ENCODE assay signal across 22 mouse cellular contexts in genomic region chr6:121367099-121367498, GRCm38 (mm10). TPM values are rescaled to one million over a fixed set of nuclear protein-coding genes. Genes with fewer than 3 reads are reported as not detected.
"Had no signal": no experiment of that assay in that cellular context is flagged by ENCODE, and none has a peak within 500 bp of the region (broad histone marks: within the 10 kb centered on the region; RNA-seq: fewer than 3 reads in every experiment).

No protein-coding gene starts in this region.

- DNase-seq: heart, adult 11 months; heart, adult 2 months; heart, postnatal 36 days; kidney, adult 18-20 months; liver, embryonic 13.5 days had no signal

- H3K4me2 ChIP-seq: heart, embryonic 11.5 days; heart, embryonic 13.5 days; heart, embryonic 15.5 days; hindbrain, embryonic 13.5 days; hindbrain, embryonic 15.5 days; limb, embryonic 12.5 days; liver, embryonic 11.5 days; liver, embryonic 13.5 days; liver, embryonic 15.5 days had no signal

- H3K27me3 ChIP-seq: hindbrain, embryonic 13.5 days; hindbrain, embryonic 15.5 days; limb, embryonic 12.5 days; liver, embryonic 13.5 days; liver, embryonic 15.5 days had no signal

- H3K9me3 ChIP-seq: heart, embryonic 13.5 days; heart, embryonic 15.5 days; hindbrain, embryonic 13.5 days; hindbrain, embryonic 15.5 days; limb, embryonic 10.5 days; limb, embryonic 12.5 days; liver, embryonic 13.5 days; liver, embryonic 15.5 days had no signal

- H3K9ac ChIP-seq: heart, embryonic 13.5 days; heart, embryonic 15.5 days; hindbrain, embryonic 13.5 days; hindbrain, embryonic 15.5 days; limb, embryonic 12.5 days; liver, embryonic 13.5 days; liver, embryonic 15.5 days; liver, postnatal 0 days had no signal

- ATAC-seq: hindbrain, postnatal 0 days; intestine, postnatal 0 days; liver, postnatal 0 days had no signal

- H3K4me3 ChIP-seq: heart, adult 2 months; heart, embryonic 13.5 days; heart, embryonic 15.5 days; hindbrain, embryonic 13.5 days; hindbrain, embryonic 15.5 days; layer of hippocampus, adult 2 months; left cerebral cortex, adult 2 months; limb, embryonic 10.5 days; limb, embryonic 12.5 days; liver, embryonic 13.5 days; liver, embryonic 15.5 days had no signal

- H3K4me1 ChIP-seq: heart, embryonic 13.5 days; heart, embryonic 15.5 days; hindbrain, embryonic 15.5 days; limb, embryonic 10.5 days; limb, embryonic 12.5 days; liver, embryonic 13.5 days; liver, embryonic 15.5 days had no signal

- H3K36me3 ChIP-seq: heart, embryonic 13.5 days; heart, embryonic 15.5 days; hindbrain, embryonic 13.5 days; hindbrain, embryonic 15.5 days; limb, embryonic 10.5 days; limb, embryonic 12.5 days; liver, embryonic 13.5 days; liver, embryonic 15.5 days had no signal

- H3K27ac ChIP-seq: heart, adult 2 months; heart, embryonic 13.5 days; heart, embryonic 15.5 days; hindbrain, embryonic 13.5 days; hindbrain, embryonic 15.5 days; hindbrain, postnatal 0 days; layer of hippocampus, adult 2 months; left cerebral cortex, adult 2 months; limb, embryonic 10.5 days; limb, embryonic 12.5 days; liver, embryonic 13.5 days; liver, embryonic 15.5 days had no signal

RNA-seq across cellular contexts. Expression of gene Slc6a12, which starts 24.2 kb away (rescaled TPM):
- polyA plus RNA-seq: heart, embryonic 13.5 days; heart, embryonic 15.5 days; heart, postnatal 0 days; hindbrain, embryonic 11.5 days; intestine, embryonic 14.5 days; limb, embryonic 12.5 days had no signal
